Mouse (Mus musculus) intestine, embryonic 14.5 days (tissue): Measurements from ENCODE around the gene Gm27021. TPM values are rescaled to one million over a fixed set of nuclear protein-coding genes. Genes with fewer than 3 reads are reported as not detected.

Experiments used
- ATAC-seq: fragments of 200-750 bp; cut with Nextera tagmentation; replicated peaks from 2 replicates; pipeline ENCODE4 v1.8.0; 2017; ENCODE audit warnings: low read depth, moderate number of reproducible peaks, moderate TSS enrichment, moderate library complexity; ENCODE audit not compliant: low FRiP score, low TSS enrichment
- DNase-seq: peaks from one replicate; pipeline ENCODE4 v3.0.0-alpha.2; 2018; ENCODE audit warnings: low spot score
- H3K27ac ChIP-seq: fragments of 300-500 bp; sonication (generic); 2 replicates; pipeline ENCODE4 v1.5.1; 2014; ENCODE audit warnings: low read depth, mild to moderate bottlenecking, control low read depth
- H3K27me3 ChIP-seq: fragments of 300-500 bp; sonication (generic); replicated peaks from 2 replicates; pipeline ENCODE4 v1.6.1; 2014; ENCODE audit warnings: low read length, control low read depth; ENCODE audit not compliant: control insufficient read depth, insufficient read depth
- H3K36me3 ChIP-seq: fragments of 300-500 bp; sonication (generic); 2 replicates; pipeline ENCODE4 v1.6.1; 2014; ENCODE audit warnings: low read length, control low read depth; ENCODE audit not compliant: control insufficient read depth, insufficient read depth
- H3K4me1 ChIP-seq: fragments of 300-500 bp; sonication (generic); replicated peaks from 2 replicates; pipeline ENCODE4 v1.6.1; 2014; ENCODE audit warnings: low read length, control low read depth, mixed read lengths; ENCODE audit not compliant: control insufficient read depth, insufficient read depth
- H3K4me2 ChIP-seq: fragments of 300-500 bp; sonication (generic); 2 replicates; pipeline ENCODE4 v1.6.1; 2014; ENCODE audit warnings: low read length
- H3K4me3 ChIP-seq: fragments of 300-500 bp; sonication (generic); 2 replicates; pipeline ENCODE4 v1.5.1; 2014; ENCODE audit warnings: low read depth, low read length, control low read depth, mixed read lengths
- H3K9ac ChIP-seq: fragments of 300-500 bp; sonication (generic); 2 replicates; pipeline ENCODE4 v1.6.1; 2014; ENCODE audit warnings: mild to moderate bottlenecking, low read length
- H3K9me3 ChIP-seq: fragments of 300-500 bp; sonication (generic); 2 replicates; pipeline ENCODE4 v1.6.1; 2016; ENCODE audit warnings: low read length, control low read depth; ENCODE audit not compliant: control insufficient read depth
- WGBS: fragments of 180-500 bp; shearing (Covaris S2); extraction: QIAGEN DNeasy Blood & Tissue Kit; methylation state at CpG from one replicate; pipeline ENCODE4 v1.1.7; 2014; 5-methylcytosine and 5-hydroxymethylcytosine counted together
- polyA plus RNA-seq: library from polyadenylated mRNA; unstranded; fragments of >200 nt; fragmentation: Nextera tagmentation; extraction: Ambion mirVana; gene quantifications from 2 replicates; pipeline ENCODE4 v1.2.1, GENCODE M21; 2014

Gene Gm27021
- polyA plus RNA-seq, 1 experiment from 2014 or later, result 1.7 TPM

- WGBS, result 79% methylated on average over 5 of the region's 5 CpGs
- H3K9ac ChIP-seq, result no peak overlapping the region
These were observed 40.6 kb downstream of the Gm27021 start for GRCm38 (mm10) chr8:120627298-120627697.

GRCm38 (mm10) chr8:120626461-120626860 lies 41.4 kb downstream of the Gm27021 start:
- WGBS, result 63% methylated on average over 11 of the region's 11 CpGs
- Histone ChIP-seq H3K4me2 (no peak overlapping the region), H3K4me3 (no peak overlapping the region), H3K9me3 (no peaks in the 10 kb centered on the region), H3K36me3 (no peaks in the 10 kb centered on the region), H3K4me1 (no peaks in the 10 kb centered on the region), H3K27ac (no peak overlapping the region), H3K9ac (no peak overlapping the region), H3K27me3 (no peaks in the 10 kb centered on the region)
- ATAC-seq, result no peak
- DNase-seq, result no peak

More at GRCm38 (mm10) chr8:120627298-120627697, 40.6 kb downstream of the Gm27021 start:
- H3K9me3 ChIP-seq, result no peaks in the 10 kb centered on the region
- no peak overlapping the region for H3K27ac ChIP-seq
- no peaks in the 10 kb centered on the region for H3K27me3 ChIP-seq
- H3K36me3 ChIP-seq, result no peaks in the 10 kb centered on the region
- no peak overlapping the region for H3K4me2 ChIP-seq
- no peak for DNase-seq
- H3K4me1 ChIP-seq, result no peaks in the 10 kb centered on the region
- no peak for ATAC-seq
- H3K4me3 ChIP-seq, result no peak overlapping the region

- ATAC-seq (no peak), DNase-seq (no peak)
- no peaks in the 10 kb centered on the region for H3K27me3 ChIP-seq
- H3K4me1 ChIP-seq, result no peaks in the 10 kb centered on the region
- H3K9ac ChIP-seq, result no peak overlapping the region
- no peak overlapping the region for H3K4me2 ChIP-seq
- no peak overlapping the region for H3K4me3 ChIP-seq
- H3K9me3 ChIP-seq, result no peaks in the 10 kb centered on the region
- H3K27ac ChIP-seq, result no peak overlapping the region
- no peaks in the 10 kb centered on the region for H3K36me3 ChIP-seq
- WGBS, result 38% methylated on average over 2 of the region's 2 CpGs
These were observed 44.3 kb downstream of the Gm27021 start for GRCm38 (mm10) chr8:120623608-120624007.

GRCm38 (mm10) chr8:120622161-120622560 lies 45.7 kb downstream of the Gm27021 start:
- no peak overlapping the region for H3K9ac ChIP-seq
- ATAC-seq (no peak), DNase-seq (no peak)
- no peaks in the 10 kb centered on the region for H3K27me3 ChIP-seq
- 67% methylated on average over 14 of the region's 14 CpGs for WGBS
- no peak overlapping the region for H3K27ac ChIP-seq
- H3K9me3 ChIP-seq, result no peaks in the 10 kb centered on the region
- no peak overlapping the region for H3K4me3 ChIP-seq
- no peaks in the 10 kb centered on the region; the same call in 1 of the 2 replicates for H3K4me1 ChIP-seq
- H3K4me2 ChIP-seq, result no peak overlapping the region
- H3K36me3 ChIP-seq, result no peaks in the 10 kb centered on the region

GRCm38 (mm10) chr8:120620441-120620840 lies 47.4 kb downstream of the Gm27021 start:
- no peaks in the 10 kb centered on the region; the same call in 1 of the 2 replicates for H3K4me1 ChIP-seq
- no peaks in the 10 kb centered on the region for H3K36me3 ChIP-seq
- no peak overlapping the region for H3K27ac ChIP-seq
- H3K4me3 ChIP-seq, result no peak overlapping the region
- no peak for DNase-seq
- WGBS, result 38% methylated on average over 7 of the region's 7 CpGs
- H3K9ac ChIP-seq, result no peak overlapping the region
- no peak overlapping the region for H3K4me2 ChIP-seq
- H3K9me3 ChIP-seq, result no peaks in the 10 kb centered on the region
- no peaks in the 10 kb centered on the region for H3K27me3 ChIP-seq
- no peak for ATAC-seq

GRCm38 (mm10) chr8:120619235-120620180 lies 48.4 kb downstream of the Gm27021 start:
- no peak overlapping the region for H3K4me3 ChIP-seq
- H3K4me2 ChIP-seq, result no peak overlapping the region
- H3K27ac ChIP-seq, result no peak overlapping the region
- H3K4me1 ChIP-seq, result no peaks in the 10 kb centered on the region; the same call in 1 of the 2 replicates
- DNase-seq, result no peak
- no peaks in the 10 kb centered on the region for H3K9me3 ChIP-seq
- H3K27me3 ChIP-seq, result no peaks in the 10 kb centered on the region
- no peak overlapping the region for H3K9ac ChIP-seq
- 69% methylated on average over 11 of the region's 11 CpGs for WGBS
- no peak for ATAC-seq
- no peaks in the 10 kb centered on the region for H3K36me3 ChIP-seq

GRCm38 (mm10) chr8:120618110-120618509 lies 49.8 kb downstream of the Gm27021 start:
- H3K9ac ChIP-seq, result no peak overlapping the region
- H3K36me3 ChIP-seq, result no peaks in the 10 kb centered on the region
- H3K4me2 ChIP-seq, result no peak overlapping the region
- H3K27me3 ChIP-seq, result no peaks in the 10 kb centered on the region
- peak; percentile 92 for DNase-seq
- no peaks in the 10 kb centered on the region for H3K9me3 ChIP-seq
- no peak overlapping the region for H3K4me3 ChIP-seq
- H3K4me1 ChIP-seq, result no peaks in the 10 kb centered on the region; the same call in 1 of the 2 replicates
- peak; percentile 57; the same call in 1 of the 2 replicates for ATAC-seq
- 1% methylated on average over 6 of the region's 6 CpGs for WGBS
- no peak overlapping the region for H3K27ac ChIP-seq

GRCm38 (mm10) chr8:120616663-120617626 lies 50.9 kb downstream of the Gm27021 start:
- no peak overlapping the region for H3K4me2 ChIP-seq
- no peaks in the 10 kb centered on the region for H3K9me3 ChIP-seq
- DNase-seq (no peak), ATAC-seq (no peak)
- no peaks in the 10 kb centered on the region; the same call in 1 of the 2 replicates for H3K4me1 ChIP-seq
- H3K27ac ChIP-seq, result no peak overlapping the region
- H3K36me3 ChIP-seq, result no peaks in the 10 kb centered on the region
- H3K4me3 ChIP-seq, result no peak overlapping the region
- no peak overlapping the region for H3K9ac ChIP-seq
- H3K27me3 ChIP-seq, result no peaks in the 10 kb centered on the region
- 48% methylated on average over 7 of the region's 8 CpGs for WGBS
